Mouse (Mus musculus) small intestine, adult 2 months (tissue): ENCODE data around the gene Ms4a2.

Experiments used
- CTCF ChIP-seq: fragments of 200-500 bp; IDR thresholded peaks from 2 replicates; pipeline ENCODE4 v1.5.1; 2012; ENCODE audit warnings: low read depth, mild to moderate bottlenecking, control low read depth, inconsistent platforms, low read length, moderate library complexity, mixed read lengths; ENCODE audit not compliant: insufficient replicate concordance, insufficient read length; ENCODE audit errors: extremely low read depth
- POLR2A ChIP-seq: fragments of 200-500 bp; IDR thresholded peaks from 2 replicates; pipeline ENCODE4 v1.6.1; 2012; ENCODE audit warnings: low read depth, mild to moderate bottlenecking, control low read depth, inconsistent platforms, low read length, moderate library complexity

DNA sequence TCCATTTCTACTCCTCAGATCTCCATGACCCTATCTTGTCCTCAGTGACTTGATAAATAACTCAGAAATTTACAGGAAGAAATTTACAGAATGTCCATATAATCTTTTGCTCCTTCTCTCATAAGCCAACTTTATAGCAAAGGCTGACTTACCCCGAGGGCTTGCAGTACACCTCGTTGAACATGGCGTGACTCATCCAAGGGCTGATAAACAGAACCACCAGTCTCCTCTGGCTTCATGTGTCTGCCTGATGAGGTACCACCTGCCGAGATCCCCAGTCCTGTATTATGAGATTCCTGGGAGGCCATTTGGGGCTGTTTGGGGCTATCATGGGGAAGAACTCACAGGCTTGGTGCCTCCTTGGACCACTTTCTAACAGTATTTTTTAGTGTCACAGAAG, 15.5 kb upstream of the Ms4a2 start:
- TF ChIP-seq CTCF (no peak), POLR2A (no peak)
